Mouse (Mus musculus): ENCODE measurements around the gene Tcfl5.

The Tcfl5 gene

DNA sequence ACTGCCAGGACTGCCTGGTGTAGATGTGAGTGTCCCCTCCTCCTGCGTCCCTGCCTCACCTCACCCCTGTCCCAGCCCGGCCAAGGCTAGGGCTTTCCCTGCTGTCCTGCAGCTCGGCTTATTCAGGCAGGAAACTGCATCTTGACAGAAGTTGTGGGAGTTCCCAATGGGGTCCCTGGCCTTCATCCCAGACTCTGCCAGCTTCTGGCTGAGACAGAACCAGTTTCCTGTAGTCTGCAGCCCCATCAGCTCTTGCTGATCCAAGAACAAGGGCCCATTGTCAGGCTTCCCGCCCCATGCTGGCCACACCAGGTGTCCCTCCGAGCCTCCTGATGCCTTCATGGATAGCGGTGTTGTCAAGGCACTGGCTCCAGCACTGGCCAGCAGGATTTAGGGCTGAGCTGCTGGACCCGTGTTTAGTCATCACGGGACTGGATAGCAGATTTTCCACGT, 41.9 kb downstream of the Tcfl5 start:
- intact Hi-C loops (cut with DNase I), result no loop called here

DNA sequence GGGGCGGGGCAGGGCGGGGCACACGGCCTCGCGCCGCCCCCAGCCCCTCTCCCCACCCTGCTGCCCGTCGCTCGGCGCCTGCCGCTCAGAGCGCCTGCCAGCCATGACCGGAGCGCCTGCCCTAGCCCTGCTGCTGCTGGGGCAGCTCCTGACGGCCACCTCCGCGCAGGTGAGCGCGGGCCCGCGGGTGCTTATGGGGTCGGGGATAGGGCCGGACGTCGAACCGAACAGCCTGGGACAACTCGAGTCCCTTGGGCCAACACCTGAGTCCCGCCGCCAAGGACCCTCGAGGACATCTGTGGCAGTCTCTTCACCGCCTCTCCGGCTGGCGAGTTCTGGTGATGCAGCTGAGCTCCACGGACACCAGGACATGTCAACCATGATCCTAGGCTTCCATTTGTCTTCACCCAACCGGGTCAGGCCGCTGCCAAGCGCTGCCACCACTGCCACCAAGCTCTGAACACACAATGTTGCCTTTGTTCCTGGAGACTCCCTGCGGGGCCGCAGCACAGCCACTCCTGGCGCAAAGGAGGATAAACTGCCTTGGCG, 44.3 kb downstream of the Tcfl5 start:
- intact Hi-C loops (cut with DNase I), result no loop called here

DNA sequence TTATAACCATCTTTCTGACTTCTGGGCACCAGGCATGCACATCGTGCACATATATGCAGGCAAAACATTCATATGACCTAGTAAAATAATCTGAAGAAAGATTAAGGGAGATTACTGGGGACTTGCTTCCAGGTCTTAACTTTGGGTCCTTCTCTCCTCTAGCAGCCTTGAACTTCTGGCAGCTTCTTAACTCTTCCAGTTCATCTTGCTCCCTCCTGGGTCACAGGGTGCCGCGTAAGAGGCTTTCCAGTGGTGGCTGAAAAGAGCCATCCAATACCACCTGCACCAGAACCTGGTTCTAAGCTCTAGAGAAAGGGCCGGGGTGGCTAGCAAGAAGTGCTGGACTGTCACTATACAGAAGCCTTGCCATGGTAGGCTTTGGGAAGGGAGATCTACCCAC, 45.0 kb downstream of the Tcfl5 start, which contains the start of gene Col9a3:
Col9a3 (plus strand) TSS at position 301 of the 400 bp plus-strand sequence.
- intact Hi-C loops (cut with DNase I), result no loop called here

DNA sequence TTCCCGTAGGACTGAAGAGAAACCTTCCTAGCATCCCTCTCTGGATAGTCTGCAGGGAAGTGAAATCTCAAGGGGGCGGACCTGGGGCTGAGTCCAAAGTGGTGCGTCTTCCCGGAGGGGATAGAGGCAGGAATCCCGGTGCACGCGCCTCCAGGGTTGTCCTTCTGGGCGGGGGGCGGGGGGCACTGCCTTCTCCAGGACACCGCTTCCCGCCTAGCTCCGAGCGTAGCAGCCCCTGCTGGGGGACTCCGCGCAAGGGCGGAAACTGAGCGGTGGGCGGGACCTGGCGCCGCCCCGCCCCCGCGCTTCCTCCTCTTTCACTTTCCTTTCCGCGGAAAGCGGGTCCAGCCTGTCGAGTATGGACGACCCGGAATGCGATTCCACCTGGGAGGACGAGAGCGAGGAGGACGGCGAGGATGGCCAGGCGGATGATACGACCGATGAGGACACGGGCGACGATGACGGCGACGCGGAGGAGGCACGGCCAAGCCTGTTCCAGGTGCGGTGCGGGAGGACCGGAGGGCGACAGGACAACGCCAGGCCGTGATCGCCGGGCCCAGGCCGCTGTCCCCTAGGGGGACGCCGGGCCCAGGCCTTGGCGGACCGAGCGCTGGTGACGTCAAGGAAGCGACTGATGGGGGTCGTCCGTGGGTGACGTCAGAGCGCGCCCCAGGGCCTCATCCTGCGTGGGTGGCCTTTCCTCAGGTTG, 53.2 kb downstream of the Tcfl5 start, which contains the start of gene Ogfr:
Ogfr (plus strand) TSS at position 123 of the 709 bp plus-strand sequence.
- intact Hi-C loops (cut with DNase I), result no loop called here

DNA sequence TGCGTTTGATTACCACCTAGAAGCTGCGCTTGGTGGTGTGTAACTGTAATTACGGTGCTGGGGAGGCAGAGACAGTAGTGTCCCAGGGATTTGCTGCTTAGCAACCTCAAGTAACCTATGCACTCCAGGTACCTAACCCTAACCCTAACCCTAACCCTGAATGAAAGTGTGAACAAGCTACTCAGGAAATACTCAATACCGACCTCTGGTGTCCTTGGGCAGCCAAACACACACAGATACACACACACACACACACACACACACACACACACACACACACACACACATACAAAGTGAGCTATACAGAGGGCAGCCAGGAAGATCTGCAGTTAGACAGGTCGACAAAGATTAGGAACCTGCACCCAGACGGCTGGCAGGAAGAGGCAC, 53.8 kb downstream of the Tcfl5 start:
- intact Hi-C loops (cut with DNase I), result no loop called here

DNA sequence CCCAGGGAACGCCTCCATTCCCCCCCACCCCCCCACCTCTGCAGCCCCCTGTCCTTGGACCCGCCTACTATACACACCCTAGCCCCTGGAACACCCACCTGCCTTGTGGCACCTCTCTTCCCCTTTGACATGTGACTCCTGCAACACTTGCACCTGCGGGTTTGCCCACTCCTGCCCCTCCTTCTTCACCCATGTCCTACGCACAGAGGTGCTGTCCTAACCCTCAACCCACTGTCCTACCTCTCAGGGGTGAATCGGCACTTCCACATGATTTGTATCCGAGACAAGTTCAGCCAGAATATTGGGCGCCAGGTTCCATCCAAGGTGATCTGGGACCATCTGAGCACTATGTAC, 59.4 kb downstream of the Tcfl5 start:
- intact Hi-C loops (cut with DNase I), result loop anchor here (5.0 kb wide), 1 partner anchor 164 kb away; no protein-coding TSS in a partner anchor

DNA sequence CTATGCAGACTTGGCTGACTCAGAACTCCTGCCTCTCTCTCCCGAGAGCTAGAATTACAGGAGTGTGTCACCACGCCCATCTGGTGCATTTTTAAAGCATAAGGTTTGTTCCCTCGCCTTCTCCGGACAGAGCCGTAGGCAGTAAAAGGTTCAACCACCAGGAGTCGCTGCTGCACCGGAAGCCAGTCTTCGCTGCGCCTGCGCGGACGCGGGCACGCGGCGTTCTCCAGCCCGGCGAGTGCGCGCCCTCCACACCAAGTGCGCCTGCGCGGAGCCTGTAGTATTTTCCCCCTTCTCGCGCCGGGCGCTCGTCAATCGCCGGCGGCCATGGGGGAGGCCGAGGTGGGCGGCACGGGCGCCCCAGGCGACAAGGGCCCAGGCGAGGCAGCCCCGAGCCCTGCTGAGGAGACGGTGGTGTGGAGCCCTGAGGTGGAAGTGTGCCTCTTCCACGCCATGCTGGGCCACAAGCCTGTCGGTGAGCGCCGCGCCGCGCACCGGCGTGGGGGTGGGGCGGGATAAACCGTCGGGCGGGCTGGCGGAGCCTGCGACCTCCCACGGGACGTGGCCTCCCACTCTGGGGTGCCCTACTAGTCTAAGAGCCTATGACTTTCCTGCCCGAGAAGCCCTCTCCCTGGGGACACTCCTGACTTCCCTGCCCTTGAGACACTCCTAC, 59.9 kb downstream of the Tcfl5 start:
- intact Hi-C loops (cut with DNase I), result loop anchor here (5.0 kb wide), 1 partner anchor 165 kb away; no protein-coding TSS in a partner anchor

DNA sequence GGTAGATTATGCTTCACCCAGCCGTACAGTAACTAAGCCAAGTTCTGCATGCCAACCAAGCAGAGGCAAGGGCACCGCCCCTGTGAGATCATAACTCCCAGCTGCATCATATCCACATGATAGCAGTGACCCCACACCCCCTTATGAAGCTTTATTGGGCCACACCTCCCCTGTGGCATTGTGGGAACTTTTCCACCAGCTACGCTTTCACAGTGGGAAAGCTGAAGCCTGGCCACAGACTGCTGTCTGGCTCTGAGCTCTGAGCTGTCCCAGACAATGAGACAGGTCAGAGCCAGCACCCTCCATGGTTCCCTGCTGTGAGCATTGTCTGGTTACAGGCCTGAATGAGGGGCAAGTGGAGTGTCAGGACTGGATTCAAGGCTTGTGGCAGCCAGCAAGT, 61.5 kb downstream of the Tcfl5 start, which contains the start of gene Mrgbp:
Mrgbp (plus strand) TSS at position 303 of the 400 bp plus-strand sequence.
- intact Hi-C loops (cut with DNase I), result loop anchor here (5.0 kb wide), 1 partner anchor 166 kb away; no protein-coding TSS in a partner anchor

DNA sequence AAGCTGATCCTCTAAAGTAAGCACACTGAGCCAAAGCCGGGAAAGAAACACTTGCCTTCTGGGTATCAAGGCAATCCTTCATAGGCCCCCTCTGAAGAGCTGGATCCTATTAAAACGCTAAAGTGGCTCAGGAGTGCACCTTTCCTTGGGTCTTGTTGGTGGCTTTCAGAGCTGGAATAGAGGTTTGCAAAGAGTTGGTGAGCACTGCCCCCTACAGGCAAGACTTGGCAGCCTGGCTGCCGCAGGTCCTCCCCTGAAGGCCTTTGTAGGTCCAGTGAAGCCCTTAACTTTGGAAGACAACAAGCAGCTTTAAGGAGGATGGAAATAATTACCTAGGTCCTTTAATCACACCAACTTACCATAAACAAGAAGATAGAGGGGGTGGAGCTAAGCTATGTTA, 63.8 kb downstream of the Tcfl5 start:
- intact Hi-C loops (cut with DNase I), result loop anchor here (5.0 kb wide), 2 partner anchors 106 to 226 kb away; no protein-coding TSS in a partner anchor

DNA sequence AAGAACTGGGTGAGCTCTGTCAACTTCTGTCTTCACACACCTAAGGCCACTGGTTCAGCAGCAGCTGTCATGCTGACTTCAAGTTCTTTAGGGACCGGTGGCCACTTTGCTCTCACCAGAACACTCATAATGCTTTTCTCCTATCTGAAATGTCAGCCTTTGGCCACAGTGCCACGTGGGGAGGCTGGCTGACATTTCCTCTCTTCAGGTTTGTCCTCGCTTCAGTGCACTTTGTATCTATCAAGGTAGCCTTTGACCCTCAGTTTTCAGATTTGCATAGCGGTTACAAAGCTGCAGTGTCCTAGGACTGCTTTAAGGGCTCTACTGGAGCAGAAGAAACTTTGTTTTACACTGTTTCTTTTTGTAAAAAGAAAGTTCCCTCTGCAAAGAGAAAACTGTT, 66.0 kb downstream of the Tcfl5 start:
- intact Hi-C loops (cut with DNase I), result loop anchor here (5.0 kb wide), 2 partner anchors 104 to 224 kb away; no protein-coding TSS in a partner anchor
